Mouse (Mus musculus): ENCODE data around the gene Bet1l. TPM values are rescaled to one million over a fixed set of nuclear protein-coding genes. Genes with fewer than 3 reads are reported as not detected.

Gene Bet1l
- 17.8 and 18.9 TPM in 2 replicates for total RNA-seq (2014; rRNA removed)
- 47.1 and 52.6 TPM in 2 replicates for polyA plus RNA-seq (2015; fragmentation: Nextera tagmentation; extraction: Ambion mirVana)

DNA sequence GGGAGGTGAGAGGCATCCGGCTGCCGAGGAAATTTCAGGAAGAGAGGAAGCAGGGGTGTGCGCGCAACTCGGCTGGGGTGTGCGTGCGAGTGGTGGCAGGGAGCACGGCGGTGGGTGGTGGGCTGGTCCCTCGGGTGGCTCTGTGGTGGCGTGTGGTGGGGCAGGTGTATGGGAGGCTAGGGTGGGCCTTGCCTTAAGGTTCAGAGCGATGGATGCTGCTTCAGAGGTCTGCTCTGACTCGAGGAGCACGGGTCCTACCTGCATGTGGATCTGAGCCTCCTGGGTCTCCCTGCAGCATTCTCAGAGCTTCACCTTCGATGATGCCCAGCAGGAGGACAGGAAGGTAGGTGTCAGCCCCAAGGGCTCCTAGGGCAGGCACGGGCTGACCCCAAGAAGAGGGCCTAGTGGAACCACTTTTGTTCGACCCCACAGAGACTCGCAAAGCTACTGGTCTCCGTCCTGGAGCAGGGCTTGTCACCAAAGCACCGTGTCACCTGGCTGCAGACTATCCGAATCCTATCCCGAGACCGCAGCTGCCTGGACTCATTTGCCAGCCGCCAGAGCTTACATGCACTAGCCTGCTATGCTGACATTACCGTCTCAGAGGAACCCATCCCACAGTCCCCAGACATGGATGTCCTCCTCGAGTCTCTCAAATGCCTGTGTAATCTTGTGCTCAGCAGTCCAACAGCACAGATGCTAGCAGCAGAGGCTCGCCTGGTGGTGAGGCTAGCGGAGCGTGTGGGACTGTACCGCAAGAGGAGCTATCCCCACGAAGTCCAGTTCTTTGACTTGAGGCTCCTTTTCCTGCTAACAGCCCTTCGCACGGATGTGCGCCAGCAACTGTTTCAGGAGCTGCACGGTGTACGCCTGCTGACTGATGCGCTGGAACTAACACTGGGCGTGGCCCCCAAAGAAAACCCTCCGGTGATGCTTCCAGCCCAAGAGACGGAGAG lies at the start of gene Bet1l:
Gene Bet1l, minus strand, starts transcription at position 28 of the 956 bp plus-strand sequence.
- TF ChIP-seq CTCF (IDR thresholded peaks at IDR 0.05; ENCODE audit: low read depth) = no peak
- Histone ChIP-seq H3K27ac (peak within 1 kb of the TSS; percentile 96), H3K9me3 (ENCODE audit: low read length) (no peaks in the 10 kb centered on the region), H3K4me2 (ENCODE audit: low read depth, low read length) (peak within 1 kb of the TSS; percentile 97), H3K9ac (replicated peaks; ENCODE audit: low read length) (peak within 1 kb of the TSS; percentile 80), H3K36me3 (ENCODE audit: insufficient read depth, low read length) (peaks cover 52% of the 10 kb centered on the region), H3K4me3 (ENCODE audit: low read length) (peak within 1 kb of the TSS; percentile 88), H3K4me1 (ENCODE audit: insufficient read depth, low read length) (peaks cover 23% of the 10 kb centered on the region), H3K27me3 (ENCODE audit: insufficient read depth, low read length) (no peaks in the 10 kb centered on the region)
- 31% methylated on average over 40 of the region's 40 CpGs for WGBS
- peak; percentile 16 for DNase-seq (ENCODE audit: low spot score)
- peak; percentile 41 for ATAC-seq

DNA sequence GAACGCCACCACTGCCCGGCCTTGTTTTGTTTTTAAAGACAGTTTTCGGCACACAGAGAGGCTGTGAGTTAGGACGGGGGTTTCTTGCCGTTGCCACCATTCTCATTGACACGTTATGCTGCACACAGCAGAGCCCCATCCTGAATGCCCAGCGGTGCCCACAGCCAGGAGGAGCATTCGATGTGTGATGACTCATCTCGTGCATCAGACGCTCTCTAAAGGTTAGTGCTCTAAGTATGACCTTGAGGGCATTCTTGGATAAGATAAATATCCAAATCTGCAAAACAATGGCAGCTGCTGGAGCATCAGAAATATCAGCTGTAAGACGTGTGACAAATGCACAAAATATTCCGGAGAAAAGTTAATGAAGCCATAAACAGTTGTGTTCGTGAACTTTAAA lies 49.8 kb upstream of the Bet1l start:
- no peak overlapping the region for H3K4me3 ChIP-seq (ENCODE audit: low read length)
- 86% methylated on average over 13 of the region's 13 CpGs for WGBS
- no peak overlapping the region for H3K4me2 ChIP-seq (ENCODE audit: low read depth, low read length)
- H3K27ac ChIP-seq = no peak overlapping the region
- DNase-seq (ENCODE audit: low spot score) (no peak), ATAC-seq (no peak)
- H3K36me3 ChIP-seq (ENCODE audit: insufficient read depth, low read length) = no peaks in the 10 kb centered on the region
- no peaks in the 10 kb centered on the region for H3K27me3 ChIP-seq (ENCODE audit: insufficient read depth, low read length)
- TF ChIP-seq CTCF (IDR thresholded peaks at IDR 0.05; ENCODE audit: low read depth) = no peak
- H3K4me1 ChIP-seq (ENCODE audit: insufficient read depth, low read length) = peaks cover 5% of the 10 kb centered on the region; the same call in 1 of the 2 replicates
- H3K9me3 ChIP-seq (ENCODE audit: low read length) = no peaks in the 10 kb centered on the region
- H3K9ac ChIP-seq (replicated peaks; ENCODE audit: low read length) = no peak overlapping the region

DNA sequence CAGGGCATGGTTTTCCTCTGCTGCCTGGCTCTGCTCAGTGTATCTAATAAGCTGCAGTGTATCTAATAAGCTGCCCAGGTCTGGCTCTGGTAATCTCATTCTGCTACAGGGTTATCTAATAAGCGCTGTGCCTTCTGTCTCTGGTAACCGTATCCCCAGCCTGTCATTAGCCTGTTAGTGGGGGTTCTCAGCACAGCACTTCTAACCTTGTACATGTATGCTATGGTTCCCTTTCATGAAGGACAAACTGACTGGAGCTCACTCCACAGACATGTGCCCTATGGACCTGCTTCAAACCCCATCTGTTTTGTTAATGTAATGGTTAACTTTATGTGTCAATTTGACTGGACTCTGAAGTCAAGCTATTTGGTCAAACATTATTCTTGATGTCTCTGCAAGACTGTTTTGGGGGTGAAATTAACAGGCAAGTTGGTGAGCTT lies 48.3 kb upstream of the Bet1l start:
- no peak for TF ChIP-seq CTCF (IDR thresholded peaks at IDR 0.05; ENCODE audit: low read depth)
- no peak for ATAC-seq
- WGBS = 92% methylated on average over 2 of the region's 2 CpGs
- Histone ChIP-seq H3K4me2 (ENCODE audit: low read depth, low read length) (no peak overlapping the region), H3K27ac (no peak overlapping the region), H3K27me3 (ENCODE audit: insufficient read depth, low read length) (no peaks in the 10 kb centered on the region), H3K9me3 (ENCODE audit: low read length) (no peaks in the 10 kb centered on the region), H3K36me3 (ENCODE audit: insufficient read depth, low read length) (no peaks in the 10 kb centered on the region), H3K9ac (replicated peaks; ENCODE audit: low read length) (no peak overlapping the region), H3K4me1 (ENCODE audit: insufficient read depth, low read length) (peaks cover 5% of the 10 kb centered on the region; the same call in 1 of the 2 replicates), H3K4me3 (ENCODE audit: low read length) (no peak overlapping the region)
- DNase-seq (ENCODE audit: low spot score) = no peak

DNA sequence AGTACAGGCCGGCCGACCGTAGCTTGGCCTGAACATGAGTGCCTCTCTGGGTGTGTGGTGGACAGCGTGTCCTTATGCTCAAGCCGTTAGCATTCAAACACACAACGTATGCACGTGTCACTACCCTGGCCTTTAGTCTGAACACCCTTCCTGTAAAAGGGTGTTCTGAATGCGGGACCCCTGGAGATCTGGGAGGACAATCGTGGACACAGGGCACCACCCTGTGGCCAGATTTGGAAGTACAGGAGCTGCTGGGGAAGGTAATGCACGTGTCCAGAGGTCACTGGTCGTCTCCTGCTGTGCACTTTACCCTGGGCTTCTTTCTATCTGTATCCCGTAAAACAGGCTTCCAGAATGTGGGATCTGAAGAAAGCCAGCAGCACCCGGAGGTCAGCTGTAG lies 45.8 kb upstream of the Bet1l start:
- peak; percentile 96 for TF ChIP-seq CTCF (IDR thresholded peaks at IDR 0.05; ENCODE audit: low read depth)
- Histone ChIP-seq H3K36me3 (ENCODE audit: insufficient read depth, low read length) (peaks cover 7% of the 10 kb centered on the region), H3K27ac (no peak overlapping the region), H3K4me1 (ENCODE audit: insufficient read depth, low read length) (no peaks in the 10 kb centered on the region), H3K4me2 (ENCODE audit: low read depth, low read length) (no peak overlapping the region), H3K4me3 (ENCODE audit: low read length) (no peak overlapping the region), H3K9ac (replicated peaks; ENCODE audit: low read length) (no peak overlapping the region), H3K27me3 (ENCODE audit: insufficient read depth, low read length) (no peaks in the 10 kb centered on the region), H3K9me3 (ENCODE audit: low read length) (no peaks in the 10 kb centered on the region)
- peak; percentile 82 for DNase-seq (ENCODE audit: low spot score)
- peak; percentile 73 for ATAC-seq
- 21% methylated on average over 13 of the region's 13 CpGs for WGBS

GRCm38 (mm10) chr7:140902036-140902875 lies 44.9 kb upstream of the Bet1l start:
- Histone ChIP-seq H3K4me3 (ENCODE audit: low read length) (no peak overlapping the region), H3K9ac (replicated peaks; ENCODE audit: low read length) (no peak overlapping the region), H3K27me3 (ENCODE audit: insufficient read depth, low read length) (no peaks in the 10 kb centered on the region), H3K27ac (no peak overlapping the region), H3K9me3 (ENCODE audit: low read length) (no peaks in the 10 kb centered on the region), H3K4me1 (ENCODE audit: insufficient read depth, low read length) (no peaks in the 10 kb centered on the region), H3K4me2 (ENCODE audit: low read depth, low read length) (no peak overlapping the region), H3K36me3 (ENCODE audit: insufficient read depth, low read length) (peaks cover 13% of the 10 kb centered on the region)
- ATAC-seq = no peak
- 80% methylated on average over 15 of the region's 15 CpGs for WGBS
- no peak for DNase-seq (ENCODE audit: low spot score)
- TF ChIP-seq CTCF (IDR thresholded peaks at IDR 0.05; ENCODE audit: low read depth) = no peak

- no peak for ATAC-seq
- no peak within 1 kb of the TSS for H3K27ac ChIP-seq
- no peak for DNase-seq (ENCODE audit: low spot score)
- peaks cover 21% of the 10 kb centered on the region for H3K36me3 ChIP-seq (ENCODE audit: insufficient read depth, low read length)
- no peak within 1 kb of the TSS for H3K4me3 ChIP-seq (ENCODE audit: low read length)
- H3K9ac ChIP-seq (replicated peaks; ENCODE audit: low read length) = no peak within 1 kb of the TSS
- no peak for TF ChIP-seq CTCF (IDR thresholded peaks at IDR 0.05; ENCODE audit: low read depth)
- H3K4me1 ChIP-seq (ENCODE audit: insufficient read depth, low read length) = no peaks in the 10 kb centered on the region
- 68% methylated on average over 10 of the region's 10 CpGs for WGBS
- H3K27me3 ChIP-seq (ENCODE audit: insufficient read depth, low read length) = no peaks in the 10 kb centered on the region
- no peak within 1 kb of the TSS for H3K4me2 ChIP-seq (ENCODE audit: low read depth, low read length)
- H3K9me3 ChIP-seq (ENCODE audit: low read length) = no peaks in the 10 kb centered on the region
Measured at GRCm38 (mm10) chr7:140900220-140900619, 42.8 kb upstream of the Bet1l start, which contains the start of gene Cox8b. Gene Cox8b, minus strand, starts transcription at chr7:140900446.

Measured in hindbrain, postnatal 0 days (tissue).